Mouse (Mus musculus) left cerebral cortex, postnatal 10 days (tissue): ENCODE data around the gene Hist1h2bp. TPM values are rescaled to one million over a fixed set of nuclear protein-coding genes. Genes with fewer than 3 reads are reported as not detected.
A peak's percentile ranks its signal among the peaks of the same experiment; 100 is the strongest.
"Not testable (repeated sequence)": the region's sequence is repeated elsewhere in the genome, so short reads cannot be mapped to it uniquely, and the experiment has no call there.

Experiments used
- DNase-seq, 2 experiments: peaks; one replicate each; pipeline ENCODE4 v3.0.0; 2021 to 2022; ENCODE audit warnings: low spot score in 2 of 2, mixed read lengths in 1 of 2; ENCODE audit errors: extremely low spot score in 1 of 2
- intact Hi-C: fragments of 180-260 bp; cut with DNase I; formaldehyde crosslinking; loops from one replicate; pipeline ENCODE4 v1.15.1; 2025
- microRNA-seq: library from miRNA; unstranded; fragments of <30 nt; microRNA quantifications from one replicate; pipeline ENCODE4 v1.2.0, GENCODE M21; 2022
- total RNA-seq, 2 experiments: library from RNA; stranded (reverse); gene quantifications; 2 replicates each; pipeline ENCODE4 v1.2.3; 2021

Hist1h2bp gene
- total RNA-seq, 2 experiments from 2014 or later = 16.5 to 17.0 TPM

GRCm38 (mm10) chr13:21830344-21830743 lies 43.1 kb downstream of the Hist1h2bp start:
- intact Hi-C loops = no loop called here
- peak in 1 of 2 experiments; percentile 7 for DNase-seq

GRCm38 (mm10) chr13:21831418-21832394 lies 44.4 kb downstream of the Hist1h2bp start, which contains the start of gene Hist1h4n:
Gene Hist1h4n (minus strand): TSS chr13:21832196.
- intact Hi-C loops, DNase-seq: not testable (repeated sequence)

- DNase-seq, intact Hi-C loops: not testable (repeated sequence)
Observed at GRCm38 (mm10) chr13:21833461-21833860, 46.2 kb downstream of the Hist1h2bp start, which contains the start of the genes Hist1h2ap and Hist1h2br. Gene Hist1h2ap (minus strand): TSS chr13:21833507. Gene Hist1h2br (plus strand): TSS chr13:21833743.

Small RNA genes within 50 kb of the gene (microRNA-seq; reads per million reads assigned to microRNA genes)
- gene Gm19658 = not detected
- not detected for gene Gm44346
- not detected for gene Gm44454
- not detected for gene Gm44466

Other genes with a start within 250 kb of the Hist1h2bp start
- not detected for gene Olfr1366, start 244.7 kb upstream of the Hist1h2bp start, total RNA-seq
- not detected for gene Olfr1535, start 227.6 kb upstream of the Hist1h2bp start, total RNA-seq
- gene Olfr1364, start 205.7 kb upstream of the Hist1h2bp start, total RNA-seq = not detected
- gene Olfr1362, start 173.4 kb upstream of the Hist1h2bp start, total RNA-seq = not detected
- gene Olfr11, start 144.9 kb upstream of the Hist1h2bp start, total RNA-seq = not detected
- gene Olfr1361, start 124.1 kb upstream of the Hist1h2bp start, total RNA-seq = not detected
- not detected for gene Olfr1360, start 110.1 kb upstream of the Hist1h2bp start, total RNA-seq
- gene Olfr1359, start 89.3 kb upstream of the Hist1h2bp start, total RNA-seq = not detected
- gene Hist1h2bl, start 71.3 kb upstream of the Hist1h2bp start, total RNA-seq = 10 to 100 TPM; 41.4 to 52.8 TPM
- 10 to 100 TPM; 68.4 to 76.2 TPM for gene Hist1h2ai, start 71.0 kb upstream of the Hist1h2bp start, total RNA-seq
- gene Hist1h3h, start 69.8 kb upstream of the Hist1h2bp start, total RNA-seq = 10 to 100 TPM; 69.3 to 80.8 TPM
- 10 to 100 TPM; 10.1 to 13.9 TPM for gene Hist1h2bm, start 65.4 kb upstream of the Hist1h2bp start, total RNA-seq
- gene Hist1h4j, start 52.4 kb upstream of the Hist1h2bp start, total RNA-seq = 10 to 100 TPM; 13.5 to 16.2 TPM
- gene Hist1h4k, start 37.0 kb upstream of the Hist1h2bp start, total RNA-seq = 100 to 1,000 TPM; 306 to 311 TPM
- 10 to 100 TPM; 23.0 to 24.1 TPM for gene Hist1h2ak, start 33.6 kb upstream of the Hist1h2bp start, total RNA-seq
- gene Hist1h2bn, start 33.3 kb upstream of the Hist1h2bp start, total RNA-seq = 10 to 100 TPM; 23.0 to 25.1 TPM
- 10 to 100 TPM; 19.5 to 20.4 TPM for gene Hist1h1b, start 6.8 kb upstream of the Hist1h2bp start, total RNA-seq
- 10 to 100 TPM; 53.5 to 57.3 TPM for gene Hist1h3i, start 4.1 kb upstream of the Hist1h2bp start, total RNA-seq
- gene Hist1h2an, start 243 bp upstream of the Hist1h2bp start, total RNA-seq = 1 to 10 TPM; 5.2 to 6.1 TPM
- 10 to 100 TPM; 48.3 to 50.2 TPM for gene Hist1h2bq, start 22.7 kb downstream of the Hist1h2bp start, total RNA-seq
- gene Hist1h2ao, start 23.0 kb downstream of the Hist1h2bp start, total RNA-seq = not detected
- 100 to 1,000 TPM; 180 to 194 TPM for gene Hist1h4m, start 24.3 kb downstream of the Hist1h2bp start, total RNA-seq
- 10 to 100 TPM; 21.2 to 27.5 TPM for gene Hist1h4n, start 44.7 kb downstream of the Hist1h2bp start, total RNA-seq
- gene Hist1h2ap, start 46.0 kb downstream of the Hist1h2bp start, total RNA-seq = 10 to 100 TPM; 66.4 to 75.9 TPM
- gene Hist1h2br, start 46.3 kb downstream of the Hist1h2bp start, total RNA-seq = 10 to 100 TPM; 47.5 to 49.6 TPM
- 1 to 10 TPM; 3.9 to 5.1 TPM for gene Zfp184, start 157.6 kb downstream of the Hist1h2bp start, total RNA-seq
- gene Pom121l2, start 193.7 kb downstream of the Hist1h2bp start, total RNA-seq = not detected
- gene Prss16, start 222.3 kb downstream of the Hist1h2bp start, total RNA-seq = under 1 TPM in 1 of 2 experiments, not detected in 1; 0.55 TPM
- gene Hist1h2ah, start 248.1 kb downstream of the Hist1h2bp start, total RNA-seq = 10 to 100 TPM; 37.9 to 54.9 TPM
- gene Hist1h2bk, start 248.4 kb downstream of the Hist1h2bp start, total RNA-seq = 10 to 100 TPM; 38.0 to 50.2 TPM